Mouse (Mus musculus) cerebellum, adult 2 months (tissue): ENCODE results near the gene Polr3h.

Source experiments
- CTCF ChIP-seq: fragments of 200-500 bp; IDR thresholded peaks from 2 replicates; pipeline ENCODE4 v1.5.1; 2011; ENCODE audit warnings: low read depth, mild to moderate bottlenecking, control low read depth, low read length, moderate library complexity, borderline replicate concordance; ENCODE audit not compliant: insufficient read depth
- POLR2A ChIP-seq: fragments of 200-500 bp; IDR thresholded peaks from 2 replicates; pipeline ENCODE4 v1.6.1; 2011; ENCODE audit warnings: low read length, control low read depth, borderline replicate concordance; ENCODE audit not compliant: insufficient read depth

GRCm38 (mm10) chr15:81848301-81848700, 77.7 kb downstream of the Polr3h start:
- peak; percentile 58 for TF ChIP-seq CTCF
- no peak for TF ChIP-seq POLR2A
